Mouse (Mus musculus): ENCODE data around the gene Tspan10. TPM values are rescaled to one million over a fixed set of nuclear protein-coding genes. Genes with fewer than 3 reads are reported as not detected.
A peak's percentile ranks its signal among the peaks of the same experiment; 100 is the strongest.

Gene Tspan10
- total and polyA plus RNA-seq, 3 experiments, result 0.29 to 0.65 TPM; not detected in 1

DNA sequence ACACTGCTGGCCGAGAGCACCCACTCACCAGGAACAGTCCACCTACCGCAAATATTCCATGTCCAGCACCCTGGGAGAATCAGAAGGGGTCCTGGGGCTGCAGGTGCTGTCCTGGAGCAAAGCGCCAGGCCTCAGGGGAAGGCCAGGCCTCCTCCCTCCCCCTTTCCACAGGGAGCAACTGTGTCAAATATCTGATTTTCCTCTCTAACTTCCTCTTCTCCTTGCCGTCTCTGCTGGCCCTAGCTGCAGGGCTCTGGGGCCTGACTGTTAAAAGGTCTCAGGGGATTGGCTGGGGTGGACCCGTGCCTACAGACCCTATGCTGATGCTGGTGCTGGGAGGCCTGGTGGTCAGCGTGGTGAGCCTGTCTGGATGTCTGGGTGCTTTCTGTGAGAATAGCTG, 1.7 kb downstream of the Tspan10 start:
- Histone ChIP-seq H3K27me3 (ENCODE audit: control insufficient read depth in 1 of 2, insufficient read depth in 2 of 2, low read length in 2 of 2) (no peaks in the 10 kb centered on the region), H3K36me3 (ENCODE audit: control insufficient read depth in 1 of 2, insufficient read depth in 2 of 2, low read length in 2 of 2) (peaks cover 0 to 18% of the 10 kb centered on the region in 2 experiments; a peak in 2 of 4 replicates), H3K9me3 (replicated peaks; ENCODE audit: insufficient read depth, low read length) (no peaks in the 10 kb centered on the region), H3K79me2 (ENCODE audit: control insufficient read depth, insufficient read depth, low read length, poor library complexity) (no peaks in the 10 kb centered on the region), H3K4me1 (ENCODE audit: control insufficient read depth in 1 of 2, insufficient read depth in 2 of 2, low read length in 2 of 2) (peaks cover 21 to 32% of the 10 kb centered on the region in 2 experiments), H3K9ac (ENCODE audit: control insufficient read depth, low read depth, low read length, poor library complexity, severe bottlenecking) (no peak overlapping the region), H3K4me3 (ENCODE audit: control insufficient read depth in 1 of 2, insufficient read depth in 1 of 2, low read depth in 2 of 2, low read length in 2 of 2) (no peak overlapping the region), H3K27ac (ENCODE audit: control insufficient read depth, low read depth, low read length) (no peak overlapping the region)
- TF ChIP-seq POLR2AphosphoS2 (IDR thresholded peaks at IDR 0.05; ENCODE audit: low read length) (no peak), MYB (IDR thresholded peaks at IDR 0.05; ENCODE audit: low read depth, low read length) (no peak), GABPA (IDR thresholded peaks at IDR 0.05; ENCODE audit: low read depth, low read length) (no peak), TBP (IDR thresholded peaks at IDR 0.05; ENCODE audit: low read depth, low read length) (no peak), TAL1 (IDR thresholded peaks at IDR 0.05; ENCODE audit: low read length) (no peak), TCF12 (IDR thresholded peaks at IDR 0.05; ENCODE audit: low read depth, low read length) (no peak; the same call in 1 of the 2 replicates), CHD2 (IDR thresholded peaks at IDR 0.05; ENCODE audit: low read length) (no peak), JUND (IDR thresholded peaks at IDR 0.05; ENCODE audit: low read depth, low read length) (no peak), MYC (IDR thresholded peaks at IDR 0.05; ENCODE audit: low read depth, low read length) (no peak), ZNF384 (IDR thresholded peaks at IDR 0.05; ENCODE audit: low read depth, low read length) (no peak), NELFE (IDR thresholded peaks at IDR 0.05; ENCODE audit: low read depth, low read length) (no peak), ZC3H11A (IDR thresholded peaks at IDR 0.05; ENCODE audit: low read depth, low read length) (no peak), NRF1 (IDR thresholded peaks at IDR 0.05; ENCODE audit: insufficient read depth, low read depth, low read length, poor library complexity, severe bottlenecking) (no peak), ZMIZ1 (IDR thresholded peaks at IDR 0.05; ENCODE audit: low read depth, low read length) (no peak), MAZ (IDR thresholded peaks at IDR 0.05; ENCODE audit: low read depth, low read length) (0 out of 2 replicates have a peak, but pooled peaks have one; percentile 23), MEF2A (IDR thresholded peaks at IDR 0.05; ENCODE audit: extremely low read depth, insufficient replicate concordance, low read depth, low read length, poor library complexity, severe bottlenecking) (no peak), BHLHE40 (IDR thresholded peaks at IDR 0.05; ENCODE audit: borderline replicate concordance, low read depth, low read length) (no peak), KAT2A (conservative IDR thresholded peaks at IDR 0.05; ENCODE audit: low read depth, low read length) (no peak), ZKSCAN1 (IDR thresholded peaks at IDR 0.05; ENCODE audit: low read depth, low read length) (no peak), MAFK (IDR thresholded peaks at IDR 0.05; ENCODE audit: borderline replicate concordance, low read depth, low read length) (no peak), GATA1 (IDR thresholded peaks at IDR 0.05; ENCODE audit: low read depth, low read length) (no peak), UBTF (IDR thresholded peaks at IDR 0.05; ENCODE audit: borderline replicate concordance, insufficient read depth, low read depth, low read length) (no peak), SMC3 (IDR thresholded peaks at IDR 0.05; ENCODE audit: low read depth, low read length) (no peak), RCOR1 (IDR thresholded peaks at IDR 0.05; ENCODE audit: low read depth, low read length) (peak; percentile 67), ETS1 (IDR thresholded peaks at IDR 0.05; ENCODE audit: low read depth, low read length) (no peak), EP300 (IDR thresholded peaks at IDR 0.05; ENCODE audit: low read depth in 1 of 2, low read length in 2 of 2) (peak in 1 of 2 experiments; percentile 52; a peak in 2 of 4 replicates)
- peak; percentile 68 for DNase-seq (ENCODE audit: low read depth, low spot score)

All from MEL (cell line).